Mouse (Mus musculus) liver, embryonic 13.5 days (tissue): Measurements from ENCODE around the gene Gpr33. TPM values are rescaled to one million over a fixed set of nuclear protein-coding genes. Genes with fewer than 3 reads are reported as not detected.
A peak's percentile ranks its signal among the peaks of the same experiment; 100 is the strongest.

Experiments
- ATAC-seq: fragments of 200-750 bp; cut with Nextera tagmentation; 2 replicates; pipeline ENCODE4 v1.8.0; 2017; ENCODE audit warnings: low read depth, mild to moderate bottlenecking, moderate number of reproducible peaks, moderate library complexity
- DNase-seq: peaks from one replicate; pipeline ENCODE4 v3.0.0; 2022
- H3K27ac ChIP-seq: fragments of 300-500 bp; sonication (generic); 2 replicates; pipeline ENCODE4 v1.5.1; 2015; ENCODE audit warnings: moderate library complexity, mild to moderate bottlenecking, inconsistent platforms
- H3K27me3 ChIP-seq: fragments of 300-500 bp; sonication (generic); 2 replicates; pipeline ENCODE4 v1.6.1; 2015; ENCODE audit warnings: mild to moderate bottlenecking, inconsistent platforms
- H3K36me3 ChIP-seq: fragments of 300-500 bp; sonication (generic); 2 replicates; pipeline ENCODE4 v1.6.1; 2015; ENCODE audit warnings: mild to moderate bottlenecking, inconsistent platforms
- H3K4me1 ChIP-seq: fragments of 300-500 bp; sonication (generic); replicated peaks from 2 replicates; pipeline ENCODE4 v1.6.1; 2015; ENCODE audit warnings: inconsistent platforms
- H3K4me2 ChIP-seq: fragments of 300-500 bp; sonication (generic); 2 replicates; pipeline ENCODE4 v1.6.1; 2015; ENCODE audit warnings: inconsistent platforms, mild to moderate bottlenecking, moderate library complexity
- H3K4me3 ChIP-seq: fragments of 300-500 bp; sonication (generic); replicated peaks from 2 replicates; pipeline ENCODE4 v1.5.1; 2015; ENCODE audit warnings: mild to moderate bottlenecking, inconsistent platforms
- H3K9ac ChIP-seq: fragments of 300-500 bp; sonication (generic); 2 replicates; pipeline ENCODE4 v1.6.1; 2015; ENCODE audit warnings: mild to moderate bottlenecking, inconsistent platforms
- H3K9me3 ChIP-seq: fragments of 300-500 bp; sonication (generic); replicated peaks from 2 replicates; pipeline ENCODE4 v1.6.1; 2016; ENCODE audit warnings: inconsistent platforms
- WGBS: fragments of 180-500 bp; shearing (Covaris S2); methylation state at CpG from one replicate; pipeline ENCODE4 v1.1.7; 2015; ENCODE audit not compliant: insufficient replicate concordance; 5-methylcytosine and 5-hydroxymethylcytosine counted together
- polyA plus RNA-seq: library from polyadenylated mRNA; unstranded; fragments of >200 nt; fragmentation: Nextera tagmentation; extraction: Ambion mirVana; gene quantifications from 2 replicates; pipeline ENCODE4 v1.2.1, GENCODE M21; 2015

The Gpr33 gene
- polyA plus RNA-seq, 1 experiment from 2014 or later = not detected

DNA sequence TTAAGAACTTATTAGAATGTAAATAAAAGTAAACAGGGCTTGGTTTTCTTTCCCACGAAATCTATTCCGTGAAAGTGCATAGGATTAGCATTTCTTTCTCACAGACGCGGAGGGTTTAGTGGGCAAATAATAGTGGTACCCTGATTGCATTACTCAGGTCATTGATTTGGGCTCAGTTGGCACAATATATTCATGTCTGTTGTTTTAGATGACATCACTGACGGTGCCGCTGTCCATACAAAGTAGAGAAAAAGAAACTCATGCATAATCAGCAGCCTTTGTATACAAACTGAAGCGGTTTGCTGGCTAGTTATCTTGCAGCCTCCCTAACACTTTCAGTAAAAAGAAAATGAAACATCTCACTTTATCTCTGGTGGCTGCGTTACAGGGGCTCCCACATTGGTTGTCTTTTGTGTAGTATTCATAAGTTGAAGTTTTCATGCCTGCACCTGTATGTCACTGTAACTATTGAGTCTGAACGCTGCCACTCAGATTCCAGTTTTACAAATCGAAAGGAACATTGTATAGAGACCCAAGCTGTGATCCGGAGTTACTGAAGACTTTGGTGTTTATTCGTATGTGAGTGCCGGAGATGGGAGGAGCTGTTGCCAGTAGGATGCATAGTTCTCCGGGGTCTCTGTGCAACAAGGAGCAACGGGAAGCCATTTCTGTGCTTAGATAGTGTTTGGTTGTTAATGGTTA, 17.8 kb downstream of the Gpr33 start:
- WGBS = 65% methylated on average over 15 of the region's 15 CpGs
- H3K4me3 ChIP-seq = no peak overlapping the region
- no peak overlapping the region for H3K4me2 ChIP-seq
- peaks cover 11% of the 10 kb centered on the region for H3K4me1 ChIP-seq
- H3K36me3 ChIP-seq = no peaks in the 10 kb centered on the region
- DNase-seq (no peak), ATAC-seq (no peak)
- no peaks in the 10 kb centered on the region for H3K9me3 ChIP-seq
- H3K27ac ChIP-seq = no peak overlapping the region
- no peaks in the 10 kb centered on the region for H3K27me3 ChIP-seq
- H3K9ac ChIP-seq = no peak overlapping the region

DNA sequence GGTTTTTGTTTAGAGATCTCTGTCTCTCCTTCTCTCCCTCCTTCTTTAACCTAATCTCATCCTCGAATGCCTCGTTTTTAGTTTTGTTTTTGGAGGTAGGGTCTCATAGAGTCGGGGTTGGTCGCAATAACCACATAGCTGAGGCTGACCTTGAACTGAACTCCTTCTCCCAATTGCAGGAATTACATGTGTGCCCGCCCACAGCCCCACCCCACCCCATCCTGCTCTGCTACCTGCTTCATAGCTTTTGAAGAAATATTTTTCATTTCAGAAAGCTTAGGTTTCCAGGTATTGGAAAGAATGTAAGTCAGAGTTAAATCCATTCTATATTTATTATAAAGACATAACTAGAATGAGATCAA, 21.2 kb downstream of the Gpr33 start:
- DNase-seq (no peak), ATAC-seq (peak; percentile 38)
- peak overlapping the region; percentile 75 for H3K4me3 ChIP-seq
- peaks cover 13% of the 10 kb centered on the region for H3K4me1 ChIP-seq
- H3K27me3 ChIP-seq = no peaks in the 10 kb centered on the region
- no peaks in the 10 kb centered on the region for H3K9me3 ChIP-seq
- H3K27ac ChIP-seq = no peak overlapping the region
- WGBS = 41% methylated on average over 5 of the region's 5 CpGs
- H3K4me2 ChIP-seq = peak overlapping the region; percentile 76
- H3K9ac ChIP-seq = peak overlapping the region; percentile 86
- H3K36me3 ChIP-seq = peaks cover 5% of the 10 kb centered on the region; the same call in 1 of the 2 replicates

DNA sequence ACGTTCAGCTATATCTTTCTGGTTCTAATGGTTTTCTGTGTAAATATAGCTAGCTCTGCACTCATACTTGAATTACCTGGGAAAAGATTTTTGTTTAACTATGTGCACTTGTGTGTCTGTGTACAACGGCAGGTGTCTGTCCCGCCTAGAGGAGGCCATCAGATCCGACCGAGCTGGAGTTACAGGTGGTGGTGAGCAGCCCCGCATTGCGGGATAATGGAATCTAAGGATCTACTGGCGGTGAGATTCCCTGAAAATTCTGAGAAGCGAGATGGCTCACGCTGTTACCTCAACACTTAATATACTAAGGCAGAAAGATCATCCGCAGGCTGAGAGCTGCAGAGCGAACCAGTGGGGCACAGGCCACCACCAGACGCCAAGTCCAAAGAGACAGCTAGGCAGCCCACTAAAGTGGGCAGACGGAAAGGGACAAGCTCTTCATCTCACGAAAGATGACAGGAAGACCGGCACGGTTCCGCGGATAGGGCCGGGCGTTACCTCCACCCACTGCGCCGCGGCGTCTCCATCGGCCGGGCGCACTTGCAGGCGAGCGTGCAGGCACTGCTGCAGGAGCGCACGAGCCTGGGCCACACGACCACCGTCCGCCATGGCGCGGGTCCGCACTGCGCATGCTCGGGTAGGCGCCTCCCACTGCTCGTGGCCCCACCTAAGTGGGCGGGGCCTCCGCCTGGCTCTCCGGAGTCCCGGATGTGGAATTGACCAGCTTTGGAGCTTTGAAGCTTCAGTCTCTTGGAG, 21.8 kb downstream of the Gpr33 start, which contains the start of gene Dtd2:
TSS of gene Dtd2 (minus strand) at position 625 of the 756 bp plus-strand sequence.
- no peaks in the 10 kb centered on the region for H3K9me3 ChIP-seq
- DNase-seq (peak; percentile 88), ATAC-seq (peak; percentile 90)
- WGBS = 2% methylated on average over 46 of the region's 46 CpGs
- H3K9ac ChIP-seq = peak within 1 kb of the TSS; percentile 86
- no peaks in the 10 kb centered on the region for H3K27me3 ChIP-seq
- peak within 1 kb of the TSS; percentile 76 for H3K27ac ChIP-seq
- peak within 1 kb of the TSS; percentile 75 for H3K4me3 ChIP-seq
- H3K4me2 ChIP-seq = peak within 1 kb of the TSS; percentile 76
- peaks cover 5% of the 10 kb centered on the region; the same call in 1 of the 2 replicates for H3K36me3 ChIP-seq
- H3K4me1 ChIP-seq = peaks cover 13% of the 10 kb centered on the region

DNA sequence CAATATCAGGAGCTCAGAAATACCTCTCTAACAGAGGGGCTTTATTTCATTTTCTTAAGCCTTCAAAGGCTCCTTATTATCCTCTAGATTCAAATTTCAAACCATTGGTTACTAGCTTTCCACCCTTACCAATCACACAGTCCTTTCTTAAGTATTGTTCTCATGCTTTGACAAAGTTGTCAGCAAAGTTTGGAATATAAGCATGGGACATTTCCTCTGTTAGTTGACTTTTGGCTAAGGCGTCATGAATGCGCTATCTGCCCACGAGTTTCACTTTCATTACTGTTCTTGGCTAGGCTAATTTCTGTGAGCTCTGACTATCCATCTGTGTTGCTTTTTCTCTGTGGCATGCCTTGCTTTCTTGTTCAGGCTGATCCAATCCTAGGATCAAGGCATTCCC, 25.1 kb downstream of the Gpr33 start:
- no peak overlapping the region for H3K4me2 ChIP-seq
- no peaks in the 10 kb centered on the region for H3K27me3 ChIP-seq
- peaks cover 28% of the 10 kb centered on the region for H3K4me1 ChIP-seq
- peaks cover 21% of the 10 kb centered on the region for H3K36me3 ChIP-seq
- DNase-seq (no peak), ATAC-seq (no peak)
- H3K9ac ChIP-seq = no peak overlapping the region
- H3K9me3 ChIP-seq = no peaks in the 10 kb centered on the region
- WGBS = 80% methylated on average over 3 of the region's 3 CpGs
- no peak overlapping the region for H3K4me3 ChIP-seq
- H3K27ac ChIP-seq = no peak overlapping the region

DNA sequence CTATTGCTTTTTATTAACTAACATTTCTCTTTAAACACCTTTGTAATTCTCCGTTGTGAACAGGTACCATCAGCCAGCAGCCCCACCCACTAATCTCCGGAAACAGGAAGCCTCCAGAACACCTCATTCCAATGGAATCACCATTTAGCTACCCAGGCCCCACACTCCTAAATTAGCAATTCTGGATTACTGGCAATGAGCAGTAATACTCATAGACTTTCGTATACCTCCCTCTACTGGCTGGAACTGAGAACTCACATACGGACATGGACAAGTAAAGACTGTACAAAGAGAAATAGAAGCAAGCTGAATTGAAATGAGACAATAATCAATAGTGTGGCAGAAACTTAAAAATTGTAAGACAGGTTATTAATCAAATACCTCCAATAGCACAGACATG, 26.3 kb downstream of the Gpr33 start:
- no peak for ATAC-seq
- Histone ChIP-seq H3K4me2 (no peak overlapping the region), H3K4me1 (peaks cover 25% of the 10 kb centered on the region), H3K9ac (no peak overlapping the region), H3K36me3 (peaks cover 29% of the 10 kb centered on the region), H3K4me3 (no peak overlapping the region), H3K27ac (no peak overlapping the region), H3K9me3 (no peaks in the 10 kb centered on the region), H3K27me3 (no peaks in the 10 kb centered on the region)
- WGBS = 18% methylated on average over 4 of the region's 4 CpGs
- DNase-seq = peak; percentile 35

DNA sequence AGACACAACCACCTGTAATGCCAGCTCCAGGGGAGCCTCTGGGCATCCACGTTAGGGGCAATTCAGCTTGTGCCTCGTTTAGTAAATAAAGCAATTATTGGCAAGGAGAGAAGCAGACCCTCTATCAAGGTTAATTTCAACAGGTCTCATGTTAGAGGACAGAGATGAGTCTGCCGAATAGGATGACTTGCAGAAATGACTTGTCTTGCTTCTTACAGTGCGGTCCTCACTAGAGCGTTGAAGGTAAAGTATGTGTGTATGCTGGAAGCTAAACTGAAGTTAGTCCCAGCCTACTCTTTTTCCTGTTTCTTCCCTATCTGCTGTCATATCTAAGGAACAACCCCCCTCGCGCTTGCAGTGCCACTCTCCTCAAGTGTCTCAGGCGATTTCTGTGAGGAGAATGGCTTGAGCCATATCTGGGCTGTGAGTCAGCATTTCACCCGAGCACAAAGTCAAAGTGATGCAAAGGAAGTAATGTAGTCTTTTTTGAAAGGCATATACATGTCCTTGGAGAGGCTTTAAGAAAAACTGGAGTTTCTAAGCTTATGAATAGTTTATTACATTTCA, 29.4 kb downstream of the Gpr33 start:
- Histone ChIP-seq H3K4me2 (peak overlapping the region; percentile 39), H3K9me3 (no peaks in the 10 kb centered on the region), H3K27me3 (no peaks in the 10 kb centered on the region), H3K36me3 (peaks cover 48% of the 10 kb centered on the region), H3K27ac (peak overlapping the region; percentile 83), H3K4me1 (peaks cover 24% of the 10 kb centered on the region), H3K4me3 (no peak overlapping the region), H3K9ac (peak overlapping the region; percentile 30; the same call in 1 of the 2 replicates)
- DNase-seq (peak; percentile 18), ATAC-seq (peak; percentile 81)
- WGBS = 29% methylated on average over 9 of the region's 9 CpGs

DNA sequence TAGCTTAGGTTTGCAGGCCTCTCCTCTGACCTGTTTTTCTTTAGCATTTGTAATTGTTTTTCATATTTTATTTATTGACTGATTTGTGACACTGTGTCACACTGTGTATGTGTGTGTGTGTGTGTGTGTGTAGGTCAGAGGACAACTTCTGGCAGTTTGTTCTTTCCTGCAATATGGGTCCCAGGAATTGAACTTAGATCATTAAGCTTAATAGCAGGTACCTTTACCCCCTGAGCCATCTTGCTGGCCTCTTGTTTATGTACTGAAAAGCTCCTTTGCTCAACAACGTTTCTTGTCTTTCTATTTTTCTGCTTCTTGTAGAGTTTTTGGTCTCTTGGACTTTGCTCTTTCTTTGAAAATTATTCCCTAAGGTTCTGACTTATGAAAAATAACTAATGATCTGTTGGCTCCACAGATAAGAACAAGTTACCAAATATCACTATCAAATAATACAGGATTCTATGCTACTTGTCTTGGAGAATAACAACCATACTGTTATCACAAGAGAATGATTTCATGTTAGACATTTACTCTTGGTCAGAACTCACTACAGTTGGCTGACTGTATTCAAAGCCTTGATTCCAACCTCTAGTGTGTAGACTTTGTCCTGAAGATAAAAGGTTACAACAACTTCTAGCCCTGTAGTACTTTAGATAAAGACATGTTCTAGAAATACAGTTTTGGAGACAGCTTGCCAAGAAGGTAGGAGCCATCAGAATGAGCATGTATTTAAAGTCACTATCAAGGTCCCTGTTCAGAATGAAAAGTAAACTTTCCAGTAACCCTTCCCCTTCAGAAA, 31.9 kb downstream of the Gpr33 start:
- WGBS = 77% methylated on average over 1 of the region's 1 CpGs
- H3K9ac ChIP-seq = no peak overlapping the region
- no peaks in the 10 kb centered on the region for H3K9me3 ChIP-seq
- H3K27me3 ChIP-seq = no peaks in the 10 kb centered on the region
- no peak overlapping the region for H3K27ac ChIP-seq
- no peak overlapping the region for H3K4me2 ChIP-seq
- H3K4me3 ChIP-seq = no peak overlapping the region
- ATAC-seq (no peak), DNase-seq (no peak)
- peaks cover 24% of the 10 kb centered on the region for H3K4me1 ChIP-seq
- H3K36me3 ChIP-seq = peaks cover 48% of the 10 kb centered on the region

DNA sequence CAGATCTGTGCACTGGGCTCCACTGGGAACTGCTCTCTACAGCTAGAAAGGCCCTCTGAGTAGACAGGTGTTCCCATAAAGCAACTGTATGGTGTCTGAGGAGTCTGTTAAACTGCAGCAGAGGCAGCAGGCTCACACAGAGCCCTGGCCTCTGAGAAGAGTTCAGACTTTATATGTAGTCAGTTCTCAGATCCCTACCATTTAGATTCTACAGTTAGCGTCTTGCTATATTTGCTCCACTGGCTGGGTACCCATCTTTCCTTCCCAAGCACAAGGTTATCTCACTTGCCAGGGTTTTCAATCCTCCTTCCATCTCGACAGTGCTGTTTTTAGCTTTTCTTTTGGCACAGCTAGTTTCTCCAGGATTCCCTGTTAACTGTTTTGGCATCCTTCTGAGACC, 37.2 kb downstream of the Gpr33 start:
- no peak overlapping the region for H3K27ac ChIP-seq
- peaks cover 19% of the 10 kb centered on the region for H3K36me3 ChIP-seq
- no peaks in the 10 kb centered on the region for H3K4me1 ChIP-seq
- no peaks in the 10 kb centered on the region for H3K27me3 ChIP-seq
- no peaks in the 10 kb centered on the region for H3K9me3 ChIP-seq
- H3K4me3 ChIP-seq = no peak overlapping the region
- no peak for DNase-seq
- no peak for ATAC-seq
- H3K4me2 ChIP-seq = no peak overlapping the region
- 74% methylated on average over 2 of the region's 2 CpGs for WGBS
- no peak overlapping the region for H3K9ac ChIP-seq

DNA sequence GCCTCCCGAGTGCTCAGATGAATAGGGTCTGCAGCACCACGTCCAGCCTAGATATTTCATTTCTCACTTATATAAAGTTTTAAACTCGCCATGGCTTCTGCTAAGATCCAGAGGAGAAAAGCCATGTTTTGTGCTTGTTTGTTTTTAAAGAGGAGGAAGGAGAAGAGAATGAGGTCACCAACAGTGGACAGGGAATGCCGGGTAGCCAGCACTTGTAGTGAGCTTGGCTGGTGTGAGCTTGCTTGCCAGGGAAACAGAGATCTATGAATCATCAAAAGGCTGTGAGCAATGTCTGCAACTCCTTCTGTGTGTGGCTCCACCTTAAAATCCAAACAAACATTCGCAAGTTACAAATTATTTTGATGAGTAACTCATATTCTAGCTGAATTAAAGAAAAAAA, 39.3 kb downstream of the Gpr33 start:
- ATAC-seq (no peak), DNase-seq (no peak)
- H3K4me1 ChIP-seq = no peaks in the 10 kb centered on the region; the same call in 1 of the 2 replicates
- H3K4me2 ChIP-seq = no peak overlapping the region
- H3K4me3 ChIP-seq = no peak overlapping the region
- no peak overlapping the region for H3K9ac ChIP-seq
- no peaks in the 10 kb centered on the region for H3K9me3 ChIP-seq
- 72% methylated on average over 5 of the region's 5 CpGs for WGBS
- no peaks in the 10 kb centered on the region for H3K27me3 ChIP-seq
- H3K27ac ChIP-seq = no peak overlapping the region
- no peaks in the 10 kb centered on the region for H3K36me3 ChIP-seq

DNA sequence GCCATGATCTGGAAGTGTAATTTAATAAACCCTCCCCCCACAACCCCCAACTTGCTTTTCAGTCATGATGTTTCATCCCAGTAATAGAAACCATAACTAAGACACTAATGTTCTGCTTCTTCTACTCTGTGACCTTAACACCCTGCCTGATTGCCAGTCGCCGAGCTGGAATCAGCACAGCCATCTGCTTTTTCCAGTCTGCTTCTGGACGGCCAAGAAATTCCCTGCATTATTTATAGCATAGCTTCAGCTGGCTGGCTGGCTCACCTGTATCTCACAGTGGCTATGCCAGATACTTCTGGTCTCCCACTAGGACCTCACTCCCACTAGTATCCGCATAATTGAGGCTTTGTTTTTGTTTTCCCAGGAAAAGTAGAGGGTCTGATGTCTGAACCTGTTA, 42.0 kb downstream of the Gpr33 start:
- Histone ChIP-seq H3K27ac (no peak overlapping the region), H3K9ac (no peak overlapping the region), H3K27me3 (no peaks in the 10 kb centered on the region), H3K36me3 (no peaks in the 10 kb centered on the region), H3K4me1 (no peaks in the 10 kb centered on the region; the same call in 1 of the 2 replicates), H3K4me2 (no peak overlapping the region), H3K9me3 (no peaks in the 10 kb centered on the region), H3K4me3 (no peak overlapping the region)
- ATAC-seq (no peak), DNase-seq (no peak)
- WGBS = 55% methylated on average over 4 of the region's 4 CpGs
